Comparison of ENCODE assay signal across 18 mouse cellular contexts in the genomic region with DNA sequence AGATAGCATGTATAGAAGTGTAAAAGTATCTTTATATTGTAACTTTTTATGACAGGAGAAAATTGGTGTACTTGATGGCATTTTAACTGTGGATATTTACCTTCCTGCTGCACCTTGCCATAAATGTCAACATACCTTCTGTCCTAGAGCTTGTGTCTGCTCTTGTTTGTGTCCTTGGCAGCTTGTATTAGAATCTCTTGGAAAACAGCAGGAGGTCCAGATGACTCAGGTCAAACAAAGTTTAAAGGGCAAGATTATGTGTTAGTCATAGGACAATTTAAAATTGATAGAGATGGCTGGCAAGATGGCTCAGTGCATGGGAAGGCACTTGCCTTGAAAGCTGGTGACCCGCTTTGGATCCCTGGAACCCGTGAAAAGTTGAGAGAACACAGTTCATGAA.
"Had no signal": no experiment of that assay in that cellular context is flagged by ENCODE, and none has a peak within 500 bp of the region (broad histone marks: within the 10 kb centered on the region; RNA-seq: fewer than 3 reads in every experiment).

No protein-coding gene starts in this region.

- DNase-seq: kidney, adult 11 months; kidney, adult 8-10 months; kidney, postnatal 14 days; kidney, postnatal 4 days; layer of hippocampus, postnatal 36 days; liver, embryonic 13.5 days; lung, embryonic 14.5 days; retina, postnatal 1 day; right cerebral cortex, postnatal 25 days; spleen, adult 18-20 months; thymus, postnatal 25 days had no signal

- H3K9ac ChIP-seq: liver, embryonic 13.5 days; lung, embryonic 14.5 days; midbrain, embryonic 12.5 days; midbrain, embryonic 15.5 days; neural tube, embryonic 12.5 days; neural tube, embryonic 15.5 days; stomach, embryonic 15.5 days had no signal

- H3K4me1 ChIP-seq: midbrain, embryonic 12.5 days; midbrain, embryonic 15.5 days; neural tube, embryonic 12.5 days; neural tube, embryonic 15.5 days; stomach, embryonic 15.5 days had no signal

- H3K27ac ChIP-seq: left cerebral cortex, adult 2 months; liver, embryonic 13.5 days; macrophage; midbrain, embryonic 12.5 days; midbrain, embryonic 15.5 days; neural tube, embryonic 12.5 days; neural tube, embryonic 15.5 days; stomach, embryonic 15.5 days had no signal

- H3K27me3 ChIP-seq: liver, embryonic 13.5 days; midbrain, embryonic 12.5 days; midbrain, embryonic 15.5 days; neural tube, embryonic 12.5 days; neural tube, embryonic 15.5 days; stomach, embryonic 15.5 days had no signal

- H3K36me3 ChIP-seq: liver, embryonic 13.5 days; midbrain, embryonic 12.5 days; midbrain, embryonic 15.5 days; neural tube, embryonic 12.5 days; neural tube, embryonic 15.5 days; stomach, embryonic 15.5 days had no signal

- H3K4me3 ChIP-seq: left cerebral cortex, adult 2 months; liver, embryonic 13.5 days; midbrain, embryonic 12.5 days; midbrain, embryonic 15.5 days; neural tube, embryonic 12.5 days; neural tube, embryonic 15.5 days; stomach, embryonic 15.5 days had no signal
